Comparison of ENCODE assay signal across 27 mouse cellular contexts in genomic region chr11:119766023-119766422, GRCm38 (mm10).
A peak's percentile ranks its signal among the peaks of the same experiment; 100 is the strongest.
DNase-seq lines count a peak whose midpoint lies in the region; ATAC-seq and TF ChIP-seq lines count a peak whose summit lies in the region.
"Had no signal": no experiment of that assay in that cellular context is flagged by ENCODE, and none has a peak within 500 bp of the region (broad histone marks: within the 10 kb centered on the region; RNA-seq: fewer than 3 reads in every experiment).

No protein-coding gene starts in this region.

- no peak overlapping the region for H3K4me3 ChIP-seq in cerebellum, adult 2 months (replicated peaks; ENCODE audit: insufficient read depth, low read depth, low read length)
- H3K4me3 ChIP-seq in heart, postnatal 0 days (ENCODE audit: low read depth, low read length) = no peak overlapping the region
- no peak overlapping the region for H3K4me3 ChIP-seq in heart, embryonic 11.5 days (ENCODE audit: low read depth, low read length)
- H3K4me3 ChIP-seq in midbrain, embryonic 10.5 days = no peak overlapping the region
- H3K4me3 ChIP-seq in midbrain, postnatal 0 days (ENCODE audit: low read depth, low read length) = no peak overlapping the region
- no peak overlapping the region for H3K4me3 ChIP-seq in hindbrain, embryonic 13.5 days
- H3K4me3 ChIP-seq: embryonic facial prominence, embryonic 12.5 days; liver, embryonic 12.5 days; myocyte had no signal

- no peak for TF ChIP-seq POLR2A in cerebellum, adult 2 months (IDR thresholded peaks at IDR 0.05; ENCODE audit: borderline replicate concordance, insufficient read depth, low read length)

- H3K4me1 ChIP-seq in cerebellum, adult 2 months (ENCODE audit: control insufficient read depth, insufficient read depth, low read length) = peaks cover 28% of the 10 kb centered on the region
- H3K4me1 ChIP-seq in heart, postnatal 0 days (ENCODE audit: control insufficient read depth, insufficient read depth) = peaks cover 7% of the 10 kb centered on the region; the same call in 1 of the 2 replicates
- peaks cover 20% of the 10 kb centered on the region for H3K4me1 ChIP-seq in heart, embryonic 11.5 days (ENCODE audit: control insufficient read depth, insufficient read depth, low read length)
- H3K4me1 ChIP-seq in midbrain, embryonic 10.5 days = peaks cover 24% of the 10 kb centered on the region
- peaks cover 8% of the 10 kb centered on the region; the same call in 1 of the 2 replicates for H3K4me1 ChIP-seq in midbrain, postnatal 0 days (ENCODE audit: insufficient read depth, low read length)
- H3K4me1 ChIP-seq in hindbrain, embryonic 13.5 days (replicated peaks) = peaks cover 53% of the 10 kb centered on the region
- H3K4me1 ChIP-seq: embryonic facial prominence, embryonic 12.5 days had no signal

- no peak overlapping the region for H3K4me2 ChIP-seq in heart, postnatal 0 days (ENCODE audit: low read depth, low read length)
- no peak overlapping the region for H3K4me2 ChIP-seq in heart, embryonic 11.5 days
- H3K4me2 ChIP-seq in midbrain, postnatal 0 days (ENCODE audit: low read depth, low read length, poor library complexity, severe bottlenecking) = no peak overlapping the region
- no peak overlapping the region for H3K4me2 ChIP-seq in hindbrain, embryonic 13.5 days
- H3K4me2 ChIP-seq: embryonic facial prominence, embryonic 12.5 days; liver, embryonic 12.5 days had no signal

- no peak for TF ChIP-seq CTCF in cerebellum, adult 2 months (IDR thresholded peaks at IDR 0.05; ENCODE audit: borderline replicate concordance, insufficient read depth, low read depth, low read length)
- no peak for TF ChIP-seq CTCF in heart, postnatal 0 days (IDR thresholded peaks at IDR 0.05; ENCODE audit: low read depth)
- TF ChIP-seq CTCF in midbrain, postnatal 0 days (IDR thresholded peaks at IDR 0.05) = no peak

- ATAC-seq in heart, postnatal 0 days (ENCODE audit: insufficient read depth, low read depth) = peak; percentile 71
- ATAC-seq in heart, embryonic 11.5 days (replicated peaks; ENCODE audit: insufficient number of reproducible peaks, low FRiP score, low TSS enrichment) = no peak
- ATAC-seq in midbrain, postnatal 0 days (ENCODE audit: low FRiP score) = no peak
- no peak for ATAC-seq in hindbrain, embryonic 13.5 days (ENCODE audit: low FRiP score)
- ATAC-seq: forebrain, postnatal 0 days; intestine, postnatal 0 days; liver, embryonic 12.5 days; liver, postnatal 0 days had no signal

- no peaks in the 10 kb centered on the region for H3K9me3 ChIP-seq in heart, postnatal 0 days (replicated peaks; ENCODE audit: control insufficient read depth, low read length)
- H3K9me3 ChIP-seq in heart, embryonic 11.5 days (replicated peaks; ENCODE audit: control insufficient read depth, low read length) = no peaks in the 10 kb centered on the region
- H3K9me3 ChIP-seq in midbrain, embryonic 10.5 days (replicated peaks) = no peaks in the 10 kb centered on the region
- H3K9me3 ChIP-seq in midbrain, postnatal 0 days (ENCODE audit: low read length) = no peaks in the 10 kb centered on the region
- H3K9me3 ChIP-seq in hindbrain, embryonic 13.5 days = no peaks in the 10 kb centered on the region
- H3K9me3 ChIP-seq: embryonic facial prominence, embryonic 12.5 days; liver, embryonic 12.5 days had no signal

- no peaks in the 10 kb centered on the region for H3K27me3 ChIP-seq in cerebellum, adult 2 months (ENCODE audit: control insufficient read depth, insufficient read depth, low read length)
- H3K27me3 ChIP-seq in heart, postnatal 0 days (ENCODE audit: control insufficient read depth, insufficient read depth, low read length) = no peaks in the 10 kb centered on the region
- no peaks in the 10 kb centered on the region for H3K27me3 ChIP-seq in heart, embryonic 11.5 days (ENCODE audit: control insufficient read depth, insufficient read depth, low read length)
- H3K27me3 ChIP-seq in midbrain, embryonic 10.5 days (ENCODE audit: low read depth, poor library complexity, severe bottlenecking) = no peaks in the 10 kb centered on the region
- no peaks in the 10 kb centered on the region for H3K27me3 ChIP-seq in midbrain, postnatal 0 days (ENCODE audit: insufficient read depth, low read length)
- H3K27me3 ChIP-seq in hindbrain, embryonic 13.5 days = no peaks in the 10 kb centered on the region
- H3K27me3 ChIP-seq: CH12.LX; embryonic facial prominence, embryonic 12.5 days; liver, embryonic 12.5 days had no signal

- DNase-seq in cerebellum, adult 2 months = no peak
- DNase-seq in cerebellum, postnatal 10 days = no peak
- DNase-seq in heart, postnatal 0 days (ENCODE audit: low spot score) = peak; percentile 58
- no peak for DNase-seq in midbrain, embryonic 10.5 days (ENCODE audit: low spot score)
- DNase-seq in midbrain, postnatal 0 days (ENCODE audit: low spot score) = no peak
- no peak for DNase-seq in adrenal gland, postnatal 14 days
- DNase-seq: adrenal gland, adult 8-10 months; forebrain, postnatal 0 days; gastrocnemius, postnatal 25 days; heart, postnatal 36 days; kidney, adult 9 months; kidney, postnatal 10 days; layer of hippocampus, postnatal 36 days; left cerebral cortex, postnatal 4 days; liver, postnatal 0 days; lung, postnatal 4 days; right cerebral cortex, postnatal 4 days; thymus, adult 18-20 months; thymus, postnatal 25 days had no signal

- H3K36me3 ChIP-seq in heart, postnatal 0 days (replicated peaks; ENCODE audit: control insufficient read depth, insufficient read depth, low read length) = no peaks in the 10 kb centered on the region
- no peaks in the 10 kb centered on the region for H3K36me3 ChIP-seq in heart, embryonic 11.5 days (ENCODE audit: control insufficient read depth, insufficient read depth, low read length)
- H3K36me3 ChIP-seq in midbrain, embryonic 10.5 days = 0 out of 2 replicates have a peak, but pooled peaks cover 5% of the 10 kb centered on the region
- no peaks in the 10 kb centered on the region for H3K36me3 ChIP-seq in midbrain, postnatal 0 days (ENCODE audit: insufficient read depth, low read length)
- 0 out of 2 replicates have a peak, but pooled peaks cover 1% of the 10 kb centered on the region for H3K36me3 ChIP-seq in hindbrain, embryonic 13.5 days

- peak overlapping the region; percentile 66; the same call in 1 of the 2 replicates for H3K27ac ChIP-seq in cerebellum, adult 2 months (ENCODE audit: insufficient read depth, low read length)
- H3K27ac ChIP-seq in heart, postnatal 0 days (ENCODE audit: low read depth) = peak overlapping the region; percentile 30
- H3K27ac ChIP-seq in heart, embryonic 11.5 days (ENCODE audit: low read depth, low read length) = no peak overlapping the region
- peak overlapping the region; percentile 77; the same call in 1 of the 2 replicates for H3K27ac ChIP-seq in midbrain, embryonic 10.5 days (replicated peaks)
- H3K27ac ChIP-seq in midbrain, postnatal 0 days (ENCODE audit: low read depth, low read length) = no peak overlapping the region
- peak overlapping the region; percentile 73 for H3K27ac ChIP-seq in hindbrain, embryonic 13.5 days
- H3K27ac ChIP-seq: embryonic facial prominence, embryonic 12.5 days; liver, embryonic 12.5 days; stomach, postnatal 0 days had no signal

- H3K9ac ChIP-seq in heart, postnatal 0 days (replicated peaks; ENCODE audit: low read depth, low read length) = no peak overlapping the region
- H3K9ac ChIP-seq in heart, embryonic 11.5 days (ENCODE audit: low read depth, low read length) = no peak overlapping the region
- no peak overlapping the region for H3K9ac ChIP-seq in midbrain, postnatal 0 days (replicated peaks; ENCODE audit: low read length, poor library complexity, severe bottlenecking)
- H3K9ac ChIP-seq in hindbrain, embryonic 13.5 days = no peak overlapping the region
- H3K9ac ChIP-seq: embryonic facial prominence, embryonic 12.5 days; forebrain, postnatal 0 days; liver, embryonic 12.5 days; liver, postnatal 0 days had no signal

- 0 out of 2 replicates have a peak, but pooled peaks have one; percentile 46 for TF ChIP-seq EP300 in heart, postnatal 0 days (IDR thresholded peaks at IDR 0.05; ENCODE audit: low read depth)

- WGBS in cerebellum, adult 2 months = 78% methylated on average over 6 of the region's 6 CpGs
- 56% methylated on average over 6 of the region's 6 CpGs for WGBS in heart, postnatal 0 days
- WGBS in heart, embryonic 11.5 days (ENCODE audit: insufficient replicate concordance) = 69% methylated on average over 6 of the region's 6 CpGs
- 94% methylated on average over 6 of the region's 6 CpGs for WGBS in midbrain, embryonic 10.5 days
- 80% methylated on average over 6 of the region's 6 CpGs for WGBS in midbrain, postnatal 0 days
- WGBS in hindbrain, embryonic 13.5 days = 82% methylated on average over 6 of the region's 6 CpGs

Comparison
In these comparisons a context has a peak if more than half of its experiments do, and no peak if none do; other contexts are left out.
1. H3K27ac ChIP-seq: peak in cerebellum, adult 2 months (single experiment), heart, postnatal 0 days (single experiment), midbrain, embryonic 10.5 days (single experiment) and hindbrain, embryonic 13.5 days (single experiment); none in heart, embryonic 11.5 days (single experiment) and midbrain, postnatal 0 days (single experiment).